Mouse (Mus musculus): Measurements from ENCODE around the gene Gm8369. TPM values are rescaled to one million over a fixed set of nuclear protein-coding genes. Genes with fewer than 3 reads are reported as not detected.
"Not testable (repeated sequence)": the region's sequence is repeated elsewhere in the genome, so short reads cannot be mapped to it uniquely, and the experiment has no call there.

Gm8369 gene
- polyA plus RNA-seq, 1 experiment from 2014 or later, result not detected

- not testable (repeated sequence) for H3K9ac ChIP-seq; H3K9me3 ChIP-seq; H3K4me1 ChIP-seq; H3K4me3 ChIP-seq; ATAC-seq (ENCODE audit: low FRiP score, low read depth); H3K27ac ChIP-seq; H3K4me2 ChIP-seq (replicated peaks); H3K27me3 ChIP-seq (replicated peaks); H3K36me3 ChIP-seq
- WGBS, result 50% methylated on average over 1 of the region's 1 CpGs
These were observed 31.6 kb downstream of the Gm8369 start for GRCm38 (mm10) chr19:11517373-11517772.

DNA sequence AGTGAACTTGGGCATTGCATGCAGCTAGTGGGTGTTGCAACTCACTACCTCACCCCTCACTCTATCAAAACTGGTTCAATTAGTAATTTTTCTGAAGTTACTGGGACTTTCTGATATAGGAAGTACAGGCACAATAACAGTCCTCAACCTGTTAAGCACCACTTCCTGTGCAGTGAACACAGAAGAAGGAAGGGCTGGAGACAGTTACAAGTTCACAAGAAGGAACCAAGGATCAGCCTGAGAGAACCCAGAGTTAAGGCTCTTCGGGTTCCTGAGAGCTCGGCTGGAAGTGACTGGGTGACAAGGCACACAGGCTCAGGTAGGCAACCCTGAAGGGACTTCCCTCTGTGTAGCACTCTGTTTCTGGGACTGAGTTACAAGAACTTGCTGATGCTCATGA, 32.6 kb downstream of the Gm8369 start:
- not testable (repeated sequence) for H3K9me3 ChIP-seq; ATAC-seq (ENCODE audit: low FRiP score, low read depth); H3K4me3 ChIP-seq; H3K27ac ChIP-seq; H3K27me3 ChIP-seq (replicated peaks); H3K4me1 ChIP-seq; H3K4me2 ChIP-seq (replicated peaks); H3K9ac ChIP-seq; H3K36me3 ChIP-seq
- 87% methylated on average over 2 of the region's 2 CpGs for WGBS

GRCm38 (mm10) chr19:11520146-11520545, 34.4 kb downstream of the Gm8369 start:
- no peaks in the 10 kb centered on the region for H3K27me3 ChIP-seq (replicated peaks)
- H3K9me3 ChIP-seq, result no peaks in the 10 kb centered on the region
- 92% methylated on average over 3 of the region's 3 CpGs for WGBS
- no peak overlapping the region for H3K27ac ChIP-seq
- H3K9ac ChIP-seq, result no peak overlapping the region
- H3K4me1 ChIP-seq, result no peaks in the 10 kb centered on the region
- ATAC-seq (ENCODE audit: low FRiP score, low read depth), result no peak
- no peak overlapping the region for H3K4me2 ChIP-seq (replicated peaks)
- no peaks in the 10 kb centered on the region for H3K36me3 ChIP-seq
- no peak overlapping the region for H3K4me3 ChIP-seq

DNA sequence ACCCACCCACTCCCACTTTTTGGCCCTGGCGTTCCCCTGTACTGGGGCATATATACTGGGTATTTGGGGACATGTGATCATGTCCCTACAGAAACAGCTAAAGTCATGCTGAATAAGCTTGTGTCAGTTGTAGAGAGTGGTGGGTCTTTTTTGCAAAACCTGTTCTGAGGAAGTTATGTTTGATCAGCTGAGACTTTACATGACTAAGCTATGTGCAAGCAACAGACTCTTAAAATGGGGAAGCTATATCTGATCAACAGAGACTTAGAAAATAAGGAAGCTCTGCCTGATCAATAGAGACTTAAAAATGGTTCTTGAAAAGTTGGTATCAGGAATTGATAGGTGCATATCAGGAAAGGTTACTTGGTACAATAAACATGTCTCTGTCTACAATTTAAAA, 47.7 kb downstream of the Gm8369 start:
- Histone ChIP-seq H3K27ac (no peak overlapping the region), H3K9ac (no peak overlapping the region), H3K4me2 (replicated peaks) (no peak overlapping the region), H3K36me3 (no peaks in the 10 kb centered on the region), H3K9me3 (no peaks in the 10 kb centered on the region), H3K27me3 (replicated peaks) (no peaks in the 10 kb centered on the region), H3K4me3 (no peak overlapping the region), H3K4me1 (no peaks in the 10 kb centered on the region)
- ATAC-seq (ENCODE audit: low FRiP score, low read depth), result no peak
- WGBS, result 90% methylated on average over 1 of the region's 1 CpGs

DNA sequence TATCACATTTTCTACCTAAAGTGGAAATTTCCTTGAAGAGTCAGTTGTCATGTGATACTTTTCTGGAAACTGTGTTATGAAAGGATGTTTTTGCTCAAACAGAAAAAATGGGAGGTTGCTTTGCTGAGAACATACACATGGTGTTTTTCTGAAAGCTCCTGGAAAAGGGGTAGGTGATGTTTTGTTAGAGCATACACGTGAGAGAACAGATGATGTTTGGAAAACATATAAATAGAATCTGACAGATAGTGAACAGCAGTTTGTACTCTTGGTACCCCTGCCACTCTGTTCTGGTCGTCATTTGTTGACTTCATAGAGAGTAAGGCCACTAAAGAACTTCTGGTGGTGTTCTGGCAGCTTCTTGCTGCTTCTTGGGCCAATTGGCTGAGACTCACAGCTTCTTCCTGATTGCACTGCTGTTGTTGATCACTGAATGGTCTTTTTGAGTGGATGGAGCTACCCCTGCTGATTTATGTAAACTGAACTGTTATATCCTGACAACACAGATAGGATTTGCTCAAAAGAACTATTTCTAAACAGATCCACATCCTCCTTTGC, 48.2 kb downstream of the Gm8369 start:
- Histone ChIP-seq H3K9ac (no peak overlapping the region), H3K4me3 (no peak overlapping the region), H3K27ac (no peak overlapping the region), H3K4me2 (replicated peaks) (no peak overlapping the region), H3K27me3 (replicated peaks) (no peaks in the 10 kb centered on the region), H3K36me3 (no peaks in the 10 kb centered on the region), H3K4me1 (no peaks in the 10 kb centered on the region), H3K9me3 (no peaks in the 10 kb centered on the region)
- 67% methylated on average over 2 of the region's 2 CpGs for WGBS
- no peak for ATAC-seq (ENCODE audit: low FRiP score, low read depth)

DNA sequence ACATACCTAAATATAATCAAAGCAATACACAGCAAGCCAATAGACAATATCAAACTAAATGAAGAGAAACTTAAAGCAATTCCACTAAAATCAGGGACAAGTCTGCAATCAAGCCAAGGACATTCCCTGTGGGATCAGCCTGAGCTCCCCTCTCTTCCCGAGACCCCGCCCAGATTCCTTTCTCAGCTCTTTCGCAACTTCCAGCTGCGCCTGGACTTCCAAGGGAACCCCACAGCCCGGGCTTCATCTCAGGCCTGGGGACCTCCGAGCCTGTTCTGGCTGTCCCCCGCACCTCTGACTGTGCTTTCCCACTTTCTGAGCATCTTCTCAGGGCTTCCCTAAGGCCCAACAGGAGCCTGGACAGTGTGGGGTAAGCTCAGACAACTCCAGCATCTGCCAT, 50.9 kb downstream of the Gm8369 start, which contains the start of gene Ms4a4d:
Gene Ms4a4d (plus strand): TSS at position 209 of the 400 bp plus-strand sequence.
- no peaks in the 10 kb centered on the region for H3K36me3 ChIP-seq

DNA sequence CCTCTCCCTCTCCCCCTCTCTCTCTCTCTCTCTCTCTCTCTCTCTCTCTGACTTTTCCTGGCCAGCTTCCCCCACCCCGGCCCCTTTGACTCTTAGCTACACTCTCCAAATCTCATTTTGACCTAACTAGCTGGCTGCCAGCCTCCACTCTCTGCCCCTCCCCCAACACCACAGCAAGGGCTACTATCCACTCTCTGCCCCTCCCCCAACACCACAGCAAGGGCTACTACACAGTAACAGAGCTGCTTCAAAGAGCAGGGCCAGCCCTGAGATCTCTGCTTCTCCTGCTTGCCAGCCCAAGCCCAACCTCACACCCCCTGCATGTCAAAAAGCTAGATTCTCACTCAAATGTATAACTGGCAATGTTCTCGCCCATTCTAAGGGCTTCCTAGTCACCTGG, 51.6 kb downstream of the Gm8369 start:
- H3K4me2 ChIP-seq (replicated peaks), result no peak overlapping the region
- ATAC-seq (ENCODE audit: low FRiP score, low read depth), result no peak
- no peaks in the 10 kb centered on the region for H3K36me3 ChIP-seq
- H3K27me3 ChIP-seq (replicated peaks), result no peaks in the 10 kb centered on the region
- 25% methylated on average over 2 of the region's 2 CpGs for WGBS
- no peaks in the 10 kb centered on the region for H3K9me3 ChIP-seq
- H3K4me3 ChIP-seq, result no peak overlapping the region
- H3K9ac ChIP-seq, result no peak overlapping the region
- H3K4me1 ChIP-seq, result no peaks in the 10 kb centered on the region
- no peak overlapping the region for H3K27ac ChIP-seq

More for the DNA sequence above, 50.9 kb downstream of the Gm8369 start, which contains the start of gene Ms4a4d:
- H3K27ac ChIP-seq, result no peak within 1 kb of the TSS
- no peak within 1 kb of the TSS for H3K9ac ChIP-seq
- no peak within 1 kb of the TSS for H3K4me2 ChIP-seq (replicated peaks)
- no peaks in the 10 kb centered on the region for H3K9me3 ChIP-seq
- H3K27me3 ChIP-seq (replicated peaks), result no peaks in the 10 kb centered on the region
- ATAC-seq (ENCODE audit: low FRiP score, low read depth), result no peak
- H3K4me1 ChIP-seq, result no peaks in the 10 kb centered on the region
- WGBS, result 19% methylated on average over 7 of the region's 7 CpGs
- H3K4me3 ChIP-seq, result no peak within 1 kb of the TSS

GRCm38 (mm10) chr19:11540166-11540821, 54.6 kb downstream of the Gm8369 start:
- H3K4me2 ChIP-seq (replicated peaks); H3K9me3 ChIP-seq; H3K4me1 ChIP-seq; ATAC-seq (ENCODE audit: low FRiP score, low read depth); H3K27ac ChIP-seq; H3K9ac ChIP-seq; H3K27me3 ChIP-seq (replicated peaks); H3K4me3 ChIP-seq; H3K36me3 ChIP-seq: not testable (repeated sequence)
- WGBS, result 92% methylated on average over 1 of the region's 1 CpGs

DNA sequence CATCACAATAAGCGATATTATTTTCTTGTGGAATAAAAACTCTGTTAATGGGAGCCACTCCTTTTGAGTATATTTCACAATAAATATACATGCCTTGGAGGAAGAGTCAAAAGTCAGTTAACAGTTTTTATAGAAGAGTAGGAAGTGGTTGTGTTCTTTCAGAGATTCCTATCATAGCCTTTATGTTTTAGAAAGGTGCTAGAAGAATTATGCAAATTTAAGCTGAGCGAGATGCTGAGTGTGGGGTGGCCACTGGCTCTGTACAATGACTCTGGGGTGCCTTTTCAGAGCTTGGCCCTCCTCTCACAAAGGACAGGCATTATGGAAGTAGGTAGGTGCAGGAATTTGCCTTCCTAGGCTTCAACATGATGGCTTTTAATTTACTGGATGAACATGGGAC, 58.6 kb downstream of the Gm8369 start:
- ATAC-seq (ENCODE audit: low FRiP score, low read depth); H3K4me1 ChIP-seq; H3K4me3 ChIP-seq; H3K36me3 ChIP-seq; H3K9ac ChIP-seq; H3K4me2 ChIP-seq (replicated peaks); H3K9me3 ChIP-seq; H3K27ac ChIP-seq; H3K27me3 ChIP-seq (replicated peaks): not testable (repeated sequence)
- WGBS, result 85% methylated on average over 2 of the region's 2 CpGs

DNA sequence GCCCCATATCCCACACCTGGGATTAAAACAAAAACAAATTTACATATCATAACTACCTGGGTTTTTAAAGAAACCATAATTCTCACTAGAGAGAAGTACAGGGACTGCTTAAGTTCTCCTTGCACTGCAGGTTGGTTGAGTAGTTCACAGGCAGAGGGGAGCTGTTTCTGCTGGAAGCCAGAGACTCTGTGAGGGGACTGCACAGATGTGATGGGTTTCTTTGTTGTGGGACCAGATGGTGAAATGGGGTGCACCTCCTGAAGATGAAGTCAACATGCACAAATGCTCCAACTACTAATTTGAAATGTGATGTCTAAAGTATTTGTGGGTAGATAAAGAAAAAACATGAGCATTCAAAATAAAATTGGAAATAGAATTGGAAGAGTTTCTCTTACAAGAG, 62.2 kb downstream of the Gm8369 start:
- ATAC-seq (ENCODE audit: low FRiP score, low read depth), result no peak
- no peak overlapping the region for H3K9ac ChIP-seq
- no peaks in the 10 kb centered on the region for H3K36me3 ChIP-seq
- no peak overlapping the region for H3K4me2 ChIP-seq (replicated peaks)
- no peak overlapping the region for H3K4me3 ChIP-seq
- H3K9me3 ChIP-seq, result no peaks in the 10 kb centered on the region
- no peaks in the 10 kb centered on the region for H3K4me1 ChIP-seq
- H3K27me3 ChIP-seq (replicated peaks), result no peaks in the 10 kb centered on the region
- H3K27ac ChIP-seq, result no peak overlapping the region

DNA sequence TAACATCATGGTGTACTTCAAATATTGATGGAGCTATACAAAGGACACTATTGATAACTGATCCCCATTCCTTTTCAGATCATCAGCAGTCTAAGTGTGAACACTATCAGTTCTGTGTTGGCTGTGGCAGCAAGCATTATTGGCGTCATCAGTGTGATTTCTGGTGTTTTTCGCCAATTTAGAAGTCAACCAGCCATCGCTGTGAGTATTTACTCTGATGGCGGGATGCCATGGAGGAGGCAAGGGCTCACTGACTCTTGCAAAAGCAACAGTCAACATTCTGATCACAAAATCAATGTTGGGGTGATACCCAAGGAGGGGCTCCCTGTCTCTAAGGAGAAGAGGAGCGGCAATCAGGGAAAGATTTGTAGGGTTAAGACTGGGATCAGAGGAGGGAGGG, 69.0 kb downstream of the Gm8369 start:
- Histone ChIP-seq H3K9me3 (no peaks in the 10 kb centered on the region), H3K4me3 (no peak overlapping the region), H3K4me2 (replicated peaks) (no peak overlapping the region), H3K27ac (no peak overlapping the region), H3K36me3 (no peaks in the 10 kb centered on the region), H3K27me3 (replicated peaks) (no peaks in the 10 kb centered on the region), H3K9ac (no peak overlapping the region), H3K4me1 (no peaks in the 10 kb centered on the region)
- 91% methylated on average over 5 of the region's 5 CpGs for WGBS
- no peak for ATAC-seq (ENCODE audit: low FRiP score, low read depth)

DNA sequence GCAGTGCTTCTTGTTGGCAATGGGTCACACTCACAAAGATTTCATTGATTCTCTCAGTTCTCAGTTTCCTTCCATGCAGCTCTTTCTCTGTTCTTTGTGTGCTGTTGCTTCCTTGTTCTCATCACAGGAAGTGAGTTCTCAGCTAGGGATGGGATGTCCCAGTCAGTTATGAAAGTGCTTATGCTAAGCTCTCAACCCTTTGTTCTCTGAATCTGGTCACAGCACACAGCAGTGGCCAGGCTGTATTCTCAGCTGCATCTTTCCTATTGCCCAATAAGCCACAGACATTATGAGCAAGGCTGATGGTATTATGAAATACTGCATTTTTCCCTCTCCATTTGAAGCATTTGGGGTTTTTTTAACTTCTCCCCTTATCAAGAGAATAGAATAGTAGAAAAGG, 73.8 kb downstream of the Gm8369 start:
- H3K9ac ChIP-seq; H3K36me3 ChIP-seq; H3K27ac ChIP-seq; H3K4me2 ChIP-seq (replicated peaks); H3K27me3 ChIP-seq (replicated peaks); ATAC-seq (ENCODE audit: low FRiP score, low read depth); H3K9me3 ChIP-seq; H3K4me1 ChIP-seq; H3K4me3 ChIP-seq: not testable (repeated sequence)

Measured in neural tube, embryonic 12.5 days (tissue).